Mouse (Mus musculus): ENCODE data around the gene Dleu7. TPM values are rescaled to one million over a fixed set of nuclear protein-coding genes. Genes with fewer than 3 reads are reported as not detected.

Gene Dleu7
- polyA plus RNA-seq, 1 experiment from 2014 or later, result 28.2 TPM

GRCm38 (mm10) chr14:62235969-62236368 lies 56.9 kb downstream of the Dleu7 start:
- H3K36me3 ChIP-seq (ENCODE audit: control insufficient read depth, insufficient read depth, low read length), result no peaks in the 10 kb centered on the region
- H3K9me3 ChIP-seq (replicated peaks; ENCODE audit: control insufficient read depth, low read length), result no peaks in the 10 kb centered on the region
- H3K9ac ChIP-seq (ENCODE audit: low read length), result no peak overlapping the region
- no peak overlapping the region for H3K4me3 ChIP-seq (ENCODE audit: low read depth, low read length)
- H3K27ac ChIP-seq (ENCODE audit: low read depth, low read length), result no peak overlapping the region
- no peak overlapping the region for H3K4me2 ChIP-seq (ENCODE audit: low read length)
- DNase-seq (ENCODE audit: low spot score), result peak; percentile 53
- no peaks in the 10 kb centered on the region for H3K4me1 ChIP-seq (ENCODE audit: control insufficient read depth, insufficient read depth, low read length)
- 65% methylated on average over 7 of the region's 7 CpGs for WGBS
- ATAC-seq, result no peak; the same call in 1 of the 2 replicates
- H3K27me3 ChIP-seq (replicated peaks; ENCODE audit: control insufficient read depth, insufficient read depth, low read length), result no peaks in the 10 kb centered on the region

- Histone ChIP-seq H3K27me3 (replicated peaks; ENCODE audit: control insufficient read depth, insufficient read depth, low read length) (no peaks in the 10 kb centered on the region), H3K4me1 (ENCODE audit: control insufficient read depth, insufficient read depth, low read length) (no peaks in the 10 kb centered on the region), H3K27ac (ENCODE audit: low read depth, low read length) (no peak overlapping the region), H3K9me3 (replicated peaks; ENCODE audit: control insufficient read depth, low read length) (no peaks in the 10 kb centered on the region), H3K9ac (ENCODE audit: low read length) (no peak overlapping the region), H3K36me3 (ENCODE audit: control insufficient read depth, insufficient read depth, low read length) (no peaks in the 10 kb centered on the region), H3K4me3 (ENCODE audit: low read depth, low read length) (no peak overlapping the region), H3K4me2 (ENCODE audit: low read length) (no peak overlapping the region)
- WGBS, result 78% methylated on average over 1 of the region's 1 CpGs
- no peak for DNase-seq (ENCODE audit: low spot score)
- no peak for ATAC-seq
These were observed 57.6 kb downstream of the Dleu7 start for GRCm38 (mm10) chr14:62235214-62235613.

GRCm38 (mm10) chr14:62230968-62231367 lies 61.9 kb downstream of the Dleu7 start:
- no peak overlapping the region for H3K9ac ChIP-seq (ENCODE audit: low read length)

GRCm38 (mm10) chr14:62227101-62227500 lies 65.7 kb downstream of the Dleu7 start:
- Histone ChIP-seq H3K9me3 (replicated peaks; ENCODE audit: control insufficient read depth, low read length) (no peaks in the 10 kb centered on the region), H3K9ac (ENCODE audit: low read length) (0 out of 2 replicates have a peak overlapping the region, but pooled peaks have one; percentile 26), H3K27me3 (replicated peaks; ENCODE audit: control insufficient read depth, insufficient read depth, low read length) (no peaks in the 10 kb centered on the region), H3K27ac (ENCODE audit: low read depth, low read length) (peak overlapping the region; percentile 84), H3K36me3 (ENCODE audit: control insufficient read depth, insufficient read depth, low read length) (no peaks in the 10 kb centered on the region), H3K4me2 (ENCODE audit: low read length) (peak overlapping the region; percentile 35), H3K4me1 (ENCODE audit: control insufficient read depth, insufficient read depth, low read length) (peaks cover 11% of the 10 kb centered on the region), H3K4me3 (ENCODE audit: low read depth, low read length) (no peak overlapping the region)
- WGBS, result 11% methylated on average over 5 of the region's 5 CpGs
- ATAC-seq, result peak; percentile 84
- DNase-seq (ENCODE audit: low spot score), result peak; percentile 82

More at GRCm38 (mm10) chr14:62230968-62231367, 61.9 kb downstream of the Dleu7 start:
- no peaks in the 10 kb centered on the region for H3K27me3 ChIP-seq (replicated peaks; ENCODE audit: control insufficient read depth, insufficient read depth, low read length)
- DNase-seq (ENCODE audit: low spot score), result no peak
- no peak overlapping the region for H3K4me2 ChIP-seq (ENCODE audit: low read length)
- no peaks in the 10 kb centered on the region for H3K36me3 ChIP-seq (ENCODE audit: control insufficient read depth, insufficient read depth, low read length)
- H3K9me3 ChIP-seq (replicated peaks; ENCODE audit: control insufficient read depth, low read length), result no peaks in the 10 kb centered on the region
- H3K27ac ChIP-seq (ENCODE audit: low read depth, low read length), result no peak overlapping the region
- H3K4me1 ChIP-seq (ENCODE audit: control insufficient read depth, insufficient read depth, low read length), result peaks cover 11% of the 10 kb centered on the region
- ATAC-seq, result no peak
- 37% methylated on average over 3 of the region's 3 CpGs for WGBS
- no peak overlapping the region for H3K4me3 ChIP-seq (ENCODE audit: low read depth, low read length)

- 9% methylated on average over 11 of the region's 11 CpGs for WGBS
These were observed 66.2 kb downstream of the Dleu7 start for GRCm38 (mm10) chr14:62226576-62227047.

More at GRCm38 (mm10) chr14:62226576-62227047, 66.2 kb downstream of the Dleu7 start:
- Histone ChIP-seq H3K4me1 (ENCODE audit: control insufficient read depth, insufficient read depth, low read length) (peaks cover 11% of the 10 kb centered on the region), H3K27ac (ENCODE audit: low read depth, low read length) (peak overlapping the region; percentile 84), H3K27me3 (replicated peaks; ENCODE audit: control insufficient read depth, insufficient read depth, low read length) (no peaks in the 10 kb centered on the region), H3K9ac (ENCODE audit: low read length) (no peak overlapping the region), H3K4me3 (ENCODE audit: low read depth, low read length) (no peak overlapping the region), H3K4me2 (ENCODE audit: low read length) (peak overlapping the region; percentile 35), H3K9me3 (replicated peaks; ENCODE audit: control insufficient read depth, low read length) (no peaks in the 10 kb centered on the region), H3K36me3 (ENCODE audit: control insufficient read depth, insufficient read depth, low read length) (no peaks in the 10 kb centered on the region)
- DNase-seq (ENCODE audit: low spot score), result peak; percentile 95
- peak; percentile 94 for ATAC-seq

Other genes starting within 250 kb of the Dleu7 start
- gene Rnaseh2b, start 458 bp downstream of the Dleu7 start, polyA plus RNA-seq (2014; fragmentation: Nextera tagmentation; extraction: Ambion mirVana), result 79.6 and 82.6 TPM in 2 replicates
- 3.7 and 4.5 TPM in 2 replicates for gene Gucy1b2, start 163.2 kb upstream of the Dleu7 start, polyA plus RNA-seq (2014; fragmentation: Nextera tagmentation; extraction: Ambion mirVana)

All from forebrain, embryonic 14.5 days (tissue).